ENCODE assay signal across 9 mouse cellular contexts in genomic region chr10:18431546-18431945, GRCm38 (mm10).
A peak's percentile ranks its signal among the peaks of the same experiment; 100 is the strongest.
DNase-seq lines count a peak whose midpoint lies in the region; ATAC-seq and TF ChIP-seq lines count a peak whose summit lies in the region.
"Had no signal": no experiment of that assay in that cellular context is flagged by ENCODE, and none has a peak within 500 bp of the region (broad histone marks: within the 10 kb centered on the region; RNA-seq: fewer than 3 reads in every experiment).

No protein-coding gene starts in this region.

- no peak for TF ChIP-seq CTCF in lung, embryonic 14.5 days (IDR thresholded peaks at IDR 0.05; ENCODE audit: low read depth)
- no peak for TF ChIP-seq CTCF in lung, adult 2 months (IDR thresholded peaks at IDR 0.05; ENCODE audit: insufficient read depth, low read length)

- peak overlapping the region; percentile 77 for H3K9ac ChIP-seq in heart, embryonic 16.5 days (ENCODE audit: low read length)
- H3K9ac ChIP-seq in lung, embryonic 14.5 days: peak overlapping the region; percentile 3; the same call in 1 of the 2 replicates
- no peak overlapping the region for H3K9ac ChIP-seq in embryonic facial prominence, embryonic 13.5 days
- no peak overlapping the region for H3K9ac ChIP-seq in neural tube, embryonic 14.5 days (replicated peaks; ENCODE audit: low read depth, low read length)

- ATAC-seq in heart, embryonic 16.5 days (replicated peaks; ENCODE audit: extremely low read depth, insufficient read depth, low FRiP score): no peak
- no peak for ATAC-seq in lung, embryonic 14.5 days (ENCODE audit: insufficient read depth)
- no peak for ATAC-seq in embryonic facial prominence, embryonic 13.5 days (ENCODE audit: insufficient number of reproducible peaks, insufficient read depth, low FRiP score, low TSS enrichment, low read depth)
- no peak for ATAC-seq in neural tube, embryonic 14.5 days (ENCODE audit: low read depth)
- no peak for ATAC-seq in inflammation-experienced regulatory T-cells, adult 6 months
- ATAC-seq in activated CD4-positive, CD25-positive, alpha-beta regulatory T cell, adult 4 months: no peak

- H3K36me3 ChIP-seq in heart, embryonic 16.5 days (ENCODE audit: control insufficient read depth, insufficient read depth): peaks cover 7% of the 10 kb centered on the region
- no peaks in the 10 kb centered on the region for H3K36me3 ChIP-seq in lung, embryonic 14.5 days (ENCODE audit: insufficient read depth)
- H3K36me3 ChIP-seq in embryonic facial prominence, embryonic 13.5 days: peaks cover 12% of the 10 kb centered on the region
- no peaks in the 10 kb centered on the region for H3K36me3 ChIP-seq in neural tube, embryonic 14.5 days (ENCODE audit: control insufficient read depth, insufficient read depth, low read length)

- peaks cover 38% of the 10 kb centered on the region for H3K4me1 ChIP-seq in heart, embryonic 16.5 days (ENCODE audit: control insufficient read depth, insufficient read depth, low read length)
- peaks cover 8% of the 10 kb centered on the region; the same call in 1 of the 2 replicates for H3K4me1 ChIP-seq in lung, embryonic 14.5 days (ENCODE audit: insufficient read depth)
- peaks cover 12% of the 10 kb centered on the region for H3K4me1 ChIP-seq in lung, adult 2 months (ENCODE audit: control insufficient read depth, insufficient read depth, low read length)
- peaks cover 44% of the 10 kb centered on the region for H3K4me1 ChIP-seq in embryonic facial prominence, embryonic 13.5 days
- H3K4me1 ChIP-seq in neural tube, embryonic 14.5 days (ENCODE audit: control insufficient read depth, insufficient read depth, low read length): peaks cover 20% of the 10 kb centered on the region; the same call in 1 of the 2 replicates

- H3K4me2 ChIP-seq in heart, embryonic 16.5 days (ENCODE audit: low read depth, low read length): peak overlapping the region; percentile 71
- H3K4me2 ChIP-seq in lung, embryonic 14.5 days: peak overlapping the region; percentile 68
- peak overlapping the region; percentile 73 for H3K4me2 ChIP-seq in embryonic facial prominence, embryonic 13.5 days
- H3K4me2 ChIP-seq in neural tube, embryonic 14.5 days (ENCODE audit: low read depth, low read length): peak overlapping the region; percentile 14; the same call in 1 of the 2 replicates

- no peak for TF ChIP-seq POLR2A in lung, adult 2 months (IDR thresholded peaks at IDR 0.05; ENCODE audit: borderline replicate concordance, extremely low read depth, low read depth, low read length)

- H3K4me3 ChIP-seq in heart, embryonic 16.5 days (ENCODE audit: low read length): peak overlapping the region; percentile 59
- H3K4me3 ChIP-seq in lung, embryonic 14.5 days (ENCODE audit: low read depth, low read length): peak overlapping the region; percentile 25
- H3K4me3 ChIP-seq in lung, adult 2 months (replicated peaks; ENCODE audit: extremely low read depth, low read depth, low read length): no peak overlapping the region
- H3K4me3 ChIP-seq in embryonic facial prominence, embryonic 13.5 days: peak overlapping the region; percentile 12; the same call in 1 of the 2 replicates
- peak overlapping the region; percentile 31; the same call in 1 of the 2 replicates for H3K4me3 ChIP-seq in neural tube, embryonic 14.5 days (ENCODE audit: low read depth, low read length)

- H3K27ac ChIP-seq in heart, embryonic 16.5 days (ENCODE audit: low read length): peak overlapping the region; percentile 90
- H3K27ac ChIP-seq in lung, embryonic 14.5 days (ENCODE audit: low read depth): peak overlapping the region; percentile 20; the same call in 1 of the 2 replicates
- H3K27ac ChIP-seq in embryonic facial prominence, embryonic 13.5 days: no peak overlapping the region
- no peak overlapping the region for H3K27ac ChIP-seq in neural tube, embryonic 14.5 days (ENCODE audit: low read depth, low read length)
- H3K27ac ChIP-seq: neural tube, embryonic 12.5 days had no signal

- WGBS in heart, embryonic 16.5 days: 23% methylated on average over 3 of the region's 3 CpGs
- 67% methylated on average over 3 of the region's 3 CpGs for WGBS in lung, embryonic 14.5 days
- WGBS in lung, adult 2 months: 53% methylated on average over 3 of the region's 3 CpGs
- 82% methylated on average over 3 of the region's 3 CpGs for WGBS in embryonic facial prominence, embryonic 13.5 days
- WGBS in neural tube, embryonic 14.5 days: 72% methylated on average over 3 of the region's 3 CpGs

- H3K27me3 ChIP-seq in heart, embryonic 16.5 days (ENCODE audit: control insufficient read depth, insufficient read depth, low read length): no peaks in the 10 kb centered on the region
- H3K27me3 ChIP-seq in lung, embryonic 14.5 days (ENCODE audit: insufficient read depth, low read length): no peaks in the 10 kb centered on the region
- no peaks in the 10 kb centered on the region for H3K27me3 ChIP-seq in embryonic facial prominence, embryonic 13.5 days
- H3K27me3 ChIP-seq in neural tube, embryonic 14.5 days (ENCODE audit: control insufficient read depth, insufficient read depth, low read length): no peaks in the 10 kb centered on the region
- H3K27me3 ChIP-seq: neural tube, embryonic 12.5 days had no signal

- no peak for DNase-seq in heart, adult 8-10 months (ENCODE audit: low spot score)
- peak; percentile 14 for DNase-seq in lung, embryonic 14.5 days
- DNase-seq in lung, adult 2 months: no peak

- peaks cover 6% of the 10 kb centered on the region for H3K9me3 ChIP-seq in heart, embryonic 16.5 days (replicated peaks; ENCODE audit: control insufficient read depth, low read length)
- no peaks in the 10 kb centered on the region for H3K9me3 ChIP-seq in lung, embryonic 14.5 days (ENCODE audit: low read depth, low read length)
- no peaks in the 10 kb centered on the region for H3K9me3 ChIP-seq in embryonic facial prominence, embryonic 13.5 days
- 0 out of 2 replicates have a peak, but pooled peaks cover 2% of the 10 kb centered on the region for H3K9me3 ChIP-seq in neural tube, embryonic 14.5 days (ENCODE audit: control insufficient read depth, low read length)
- H3K9me3 ChIP-seq: neural tube, embryonic 12.5 days had no signal

Comparison
In these comparisons a context has a peak if more than half of its experiments do, and no peak if none do; other contexts are left out.
1. H3K27ac ChIP-seq: peak in heart, embryonic 16.5 days (single experiment) and lung, embryonic 14.5 days (single experiment); none in embryonic facial prominence, embryonic 13.5 days (single experiment) and neural tube, embryonic 14.5 days (single experiment).
2. H3K4me2 ChIP-seq: peak in every context shown above with its lines; median percentile 73 in embryonic facial prominence, embryonic 13.5 days; 71 in heart, embryonic 16.5 days; 68 in lung, embryonic 14.5 days; 14 in neural tube, embryonic 14.5 days.
3. H3K9ac ChIP-seq: peak in heart, embryonic 16.5 days (single experiment) and lung, embryonic 14.5 days (single experiment); none in embryonic facial prominence, embryonic 13.5 days (single experiment) and neural tube, embryonic 14.5 days (single experiment).